Mouse (Mus musculus) kidney, postnatal 25 days (tissue): ENCODE results near the gene Hadhb.
"Not testable (repeated sequence)": the region's sequence is repeated elsewhere in the genome, so short reads cannot be mapped to it uniquely, and the experiment has no call there.

Source experiments
- DNase-seq, 2 experiments: peaks; one replicate each; pipeline ENCODE4 v3.0.0; 2021; ENCODE audit warnings: mixed read lengths in 2 of 2

Gene Hadhb

GRCm38 (mm10) chr5:30187687-30188485 lies 32.8 kb downstream of the Hadhb start:
- DNase-seq, result no peak

DNA sequence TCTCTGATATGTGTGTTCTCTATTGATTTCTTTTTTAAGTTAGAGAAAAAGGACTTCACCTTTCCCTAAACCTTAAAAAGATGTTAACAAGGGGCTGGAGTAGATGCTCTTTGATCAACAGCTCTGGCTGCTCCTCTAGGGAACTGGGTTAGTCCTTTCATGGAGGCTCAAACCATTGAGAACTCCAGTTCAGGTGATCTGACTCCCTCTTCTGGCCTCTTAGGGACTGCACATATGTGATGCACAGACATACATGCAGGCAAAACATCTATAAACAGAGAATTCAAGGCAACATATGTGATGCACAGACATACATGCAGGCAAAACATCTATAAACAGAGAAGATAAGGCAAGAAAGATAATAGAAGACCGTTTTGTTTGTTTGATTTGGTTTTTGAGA lies 37.4 kb downstream of the Hadhb start:
- DNase-seq, result no peak

DNA sequence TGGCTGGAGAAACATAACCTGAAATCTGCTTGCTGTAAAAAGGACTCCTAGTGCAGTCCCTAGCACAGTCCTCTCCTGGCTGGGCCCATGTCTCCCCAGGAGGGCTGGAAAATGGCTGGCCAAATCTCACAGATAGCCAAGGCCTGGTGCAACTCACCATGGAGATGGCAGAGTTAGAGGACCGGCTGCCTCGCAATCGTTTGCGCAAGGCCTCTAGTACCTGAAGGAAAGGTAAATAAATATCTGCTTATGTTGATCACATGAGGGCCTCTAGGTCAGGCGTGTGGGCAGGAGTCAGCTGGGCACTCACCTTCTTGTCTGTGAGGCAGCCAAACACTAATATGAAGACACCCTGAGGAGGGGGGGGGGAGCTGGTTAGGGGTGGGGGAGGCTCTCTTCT lies 40.3 kb downstream of the Hadhb start:
- no peak for DNase-seq

GRCm38 (mm10) chr5:30198257-30198656 lies 43.2 kb downstream of the Hadhb start:
- DNase-seq, result no peak

- peak in 1 of 2 experiments; percentile 35 for DNase-seq
These were observed 46.5 kb downstream of the Hadhb start for GRCm38 (mm10) chr5:30201521-30201920.

DNA sequence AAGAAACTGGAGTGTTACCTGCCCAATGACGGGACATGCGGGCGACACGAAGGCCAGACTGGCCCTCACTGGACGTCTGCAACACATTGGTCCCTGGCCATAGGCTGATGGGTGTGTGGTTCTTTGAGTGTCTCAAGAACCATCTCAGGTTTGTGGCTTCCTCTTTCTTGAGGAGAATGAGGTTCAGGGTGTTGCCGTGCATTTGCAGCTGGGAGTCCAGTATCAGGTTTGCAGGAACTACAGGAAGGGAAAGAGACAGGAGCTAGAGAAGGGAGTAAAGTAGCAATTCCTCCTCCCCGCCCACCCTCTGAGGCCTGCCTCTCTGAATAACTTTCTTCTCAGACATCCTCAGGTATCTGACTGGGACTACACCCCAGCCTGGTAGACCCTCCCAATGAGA lies 47.2 kb downstream of the Hadhb start:
- DNase-seq, result no peak

- DNase-seq, result no peak
These were observed 48.3 kb downstream of the Hadhb start for GRCm38 (mm10) chr5:30203216-30203885.

GRCm38 (mm10) chr5:30204441-30204840 lies 49.4 kb downstream of the Hadhb start:
- DNase-seq, result no peak

- no peak for DNase-seq
These were observed 50.0 kb downstream of the Hadhb start for GRCm38 (mm10) chr5:30205034-30205433.

GRCm38 (mm10) chr5:30205493-30205892 lies 50.4 kb downstream of the Hadhb start, which contains the start of gene Adgrf3:
Gene Adgrf3 (minus strand): TSS chr5:30205722.
- DNase-seq, result no peak

GRCm38 (mm10) chr5:30207276-30207675 lies 52.2 kb downstream of the Hadhb start:
- DNase-seq, result peak in 1 of 2 experiments; percentile 42

DNA sequence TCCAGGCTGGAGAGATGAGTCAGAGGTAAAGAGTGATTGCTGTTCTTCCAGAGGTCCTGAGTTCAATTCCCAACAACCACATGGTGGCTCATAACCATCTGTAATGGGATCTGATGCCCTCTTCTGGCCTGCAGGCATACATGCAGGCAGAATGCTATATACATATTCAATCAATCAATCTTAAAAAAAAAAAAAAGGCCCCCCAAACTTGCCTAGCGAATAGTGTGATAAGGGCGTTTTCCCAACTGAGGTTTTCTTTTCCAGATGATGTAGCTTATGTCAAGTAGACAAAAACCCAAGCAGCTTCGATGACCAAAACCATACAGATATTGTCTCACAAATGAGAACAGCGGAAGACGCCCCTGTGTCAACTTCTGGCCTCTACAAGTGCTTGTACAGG lies 55.7 kb downstream of the Hadhb start:
- not testable (repeated sequence) for DNase-seq

GRCm38 (mm10) chr5:30214889-30215288 lies 59.8 kb downstream of the Hadhb start:
- peak in 1 of 2 experiments; percentile 77 for DNase-seq

- no peak for DNase-seq
These were observed 60.9 kb downstream of the Hadhb start for GRCm38 (mm10) chr5:30215970-30216369.

DNA sequence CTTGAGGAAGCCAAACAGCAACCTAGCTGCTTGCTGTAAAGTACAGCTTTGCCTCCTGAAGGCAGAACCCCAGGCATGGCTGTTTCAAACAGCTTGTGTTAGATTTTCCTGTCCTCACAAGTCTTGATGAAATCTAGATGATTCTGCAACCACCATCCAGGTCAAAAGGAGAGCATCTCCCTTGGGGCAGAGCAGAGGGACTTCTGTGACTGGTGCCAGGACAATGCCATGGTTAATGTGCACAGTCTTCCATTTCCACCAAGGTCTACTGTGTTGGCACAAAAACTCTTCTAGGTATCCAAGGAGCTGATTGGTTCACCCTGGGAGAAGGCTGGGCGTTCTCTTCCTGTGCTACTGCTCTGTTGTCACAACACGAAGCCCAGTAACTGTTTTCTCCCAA lies 64.7 kb downstream of the Hadhb start:
- DNase-seq, result no peak

- no peak for DNase-seq
These were observed 65.6 kb downstream of the Hadhb start for GRCm38 (mm10) chr5:30220666-30221065.

DNA sequence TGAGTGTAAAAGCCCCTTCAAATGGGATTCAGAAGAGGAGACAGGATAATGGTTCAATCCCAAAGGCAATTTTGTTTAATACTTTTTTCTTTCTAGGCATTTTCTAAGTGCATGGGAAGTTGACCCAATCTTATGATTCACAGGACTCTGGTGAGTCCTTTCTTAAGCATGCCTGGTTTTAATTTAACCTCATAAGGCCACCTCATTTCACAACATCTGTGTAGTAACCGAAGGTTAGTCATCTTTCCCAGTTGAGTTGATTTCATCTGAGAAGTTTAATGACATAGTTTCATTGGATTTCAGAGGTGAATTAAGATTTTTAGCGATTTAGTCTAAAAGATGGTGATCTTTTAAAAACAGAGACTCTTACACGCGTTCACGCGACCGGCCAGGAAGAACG lies 67.6 kb downstream of the Hadhb start:
- no peak for DNase-seq

- peak in 1 of 2 experiments; percentile 38 for DNase-seq
These were observed 75.9 kb downstream of the Hadhb start for GRCm38 (mm10) chr5:30230901-30231300.

DNA sequence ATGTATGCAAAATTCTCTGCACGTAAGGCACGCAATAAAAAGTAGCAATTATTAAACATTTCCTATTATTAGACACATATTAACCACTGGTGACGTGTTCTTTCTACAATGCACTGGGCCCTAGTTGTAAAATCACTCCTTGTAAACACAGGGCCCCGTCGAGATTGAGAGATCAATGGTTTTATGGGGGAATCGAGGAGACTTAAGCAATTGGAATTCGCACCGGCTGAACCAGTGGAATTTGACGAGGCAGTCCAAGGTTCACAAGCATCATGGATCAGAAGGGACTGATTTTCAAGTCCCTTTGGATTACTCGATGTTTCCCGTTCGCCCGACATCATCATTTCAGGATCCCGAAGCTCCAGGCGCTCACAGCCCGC lies 76.8 kb downstream of the Hadhb start:
- DNase-seq, result no peak

DNA sequence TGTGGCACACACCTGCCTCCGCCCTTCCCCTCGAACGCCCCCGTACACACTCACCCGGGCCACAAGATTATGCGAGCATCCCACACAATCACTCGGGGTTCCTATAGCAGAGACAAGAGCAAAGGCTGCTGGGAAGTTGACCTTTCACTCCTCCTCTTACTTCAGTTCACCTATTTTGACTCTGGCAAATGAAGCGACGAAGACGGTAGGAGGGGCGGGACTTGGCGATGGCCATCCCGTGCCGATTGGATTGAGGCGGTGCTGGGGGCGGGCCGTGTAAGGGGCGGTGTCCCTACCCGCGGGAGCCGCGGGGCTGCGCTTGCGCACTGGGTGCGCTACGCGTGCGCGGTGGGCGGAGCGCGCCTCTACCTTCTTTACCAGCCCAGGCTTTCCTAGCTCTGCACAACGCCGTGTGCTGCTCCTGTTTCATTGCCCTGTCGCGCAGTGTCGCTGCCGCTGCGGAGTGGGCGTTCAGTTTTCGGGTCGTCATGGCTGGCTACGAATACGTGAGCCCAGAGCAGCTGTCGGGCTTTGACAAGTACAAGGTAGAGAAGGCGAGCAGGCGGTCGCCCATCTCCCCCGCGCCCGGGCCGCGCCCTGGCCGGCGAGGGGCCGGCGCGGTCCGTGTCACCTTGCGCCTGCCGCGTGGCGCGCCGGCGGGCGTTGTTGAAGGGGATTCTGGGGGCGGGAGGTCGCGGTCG lies 77.4 kb downstream of the Hadhb start, which contains the start of gene Selenoi:
Gene Selenoi (plus strand): TSS at position 311 of the 701 bp plus-strand sequence.
- peak; percentile 99 for DNase-seq

DNA sequence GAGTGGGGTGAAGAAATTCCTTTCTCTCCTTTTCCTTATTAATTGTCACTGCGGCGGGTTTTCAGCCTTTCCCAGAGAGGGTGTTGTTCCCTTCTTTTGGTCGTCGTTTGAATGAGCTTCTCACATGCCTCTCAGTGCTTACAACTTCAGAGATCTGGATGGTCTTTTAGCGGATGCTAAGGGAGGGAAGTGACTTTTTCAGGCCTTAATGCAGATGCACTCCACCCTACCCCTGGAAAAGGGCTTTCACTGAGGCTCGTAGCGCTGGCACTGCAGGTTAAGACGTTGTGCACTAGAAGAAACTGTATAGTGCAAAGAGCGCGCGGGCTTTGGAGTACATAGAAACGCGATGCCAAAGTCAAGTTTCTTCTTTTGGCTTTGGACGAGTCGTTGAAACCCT lies 78.0 kb downstream of the Hadhb start:
- peak in 1 of 2 experiments; percentile 14 for DNase-seq

GRCm38 (mm10) chr5:30233979-30234378 lies 78.9 kb downstream of the Hadhb start:
- DNase-seq, result no peak
